Mouse (Mus musculus) hindbrain, embryonic 13.5 days (tissue): ENCODE results near the gene Msl2. TPM values are rescaled to one million over a fixed set of nuclear protein-coding genes. Genes with fewer than 3 reads are reported as not detected.

Source experiments
- ATAC-seq: fragments of 200-750 bp; cut with Nextera tagmentation; 2 replicates; pipeline ENCODE4 v1.8.0; 2017; ENCODE audit warnings: moderate TSS enrichment; ENCODE audit not compliant: low FRiP score
- H3K27ac ChIP-seq: fragments of 300-500 bp; sonication (generic); 2 replicates; pipeline ENCODE4 v1.5.1; 2015; ENCODE audit warnings: inconsistent platforms, mild to moderate bottlenecking, moderate library complexity
- H3K27me3 ChIP-seq: fragments of 300-500 bp; sonication (generic); 2 replicates; pipeline ENCODE4 v1.6.1; 2015; ENCODE audit warnings: mild to moderate bottlenecking, inconsistent platforms
- H3K36me3 ChIP-seq: fragments of 300-500 bp; sonication (generic); 2 replicates; pipeline ENCODE4 v1.6.1; 2015; ENCODE audit warnings: mild to moderate bottlenecking, inconsistent platforms
- H3K4me1 ChIP-seq: fragments of 300-500 bp; sonication (generic); replicated peaks from 2 replicates; pipeline ENCODE4 v1.6.1; 2015; ENCODE audit warnings: inconsistent platforms
- H3K4me2 ChIP-seq: fragments of 300-500 bp; sonication (generic); 2 replicates; pipeline ENCODE4 v1.6.1; 2015; ENCODE audit warnings: inconsistent platforms, mild to moderate bottlenecking, moderate library complexity
- H3K4me3 ChIP-seq: fragments of 300-500 bp; sonication (generic); 2 replicates; pipeline ENCODE4 v1.5.1; 2015; ENCODE audit warnings: mild to moderate bottlenecking, inconsistent platforms
- H3K9ac ChIP-seq: fragments of 300-500 bp; sonication (generic); 2 replicates; pipeline ENCODE4 v1.6.1; 2015; ENCODE audit warnings: mild to moderate bottlenecking, inconsistent platforms
- H3K9me3 ChIP-seq: fragments of 300-500 bp; sonication (generic); 2 replicates; pipeline ENCODE4 v1.6.1; 2016; ENCODE audit warnings: inconsistent platforms
- WGBS: fragments of 180-500 bp; shearing (Covaris S2); methylation state at CpG from one replicate; pipeline ENCODE4 v1.1.7; 2015; 5-methylcytosine and 5-hydroxymethylcytosine counted together
- polyA plus RNA-seq: library from polyadenylated mRNA; unstranded; fragments of >200 nt; fragmentation: Nextera tagmentation; extraction: Ambion mirVana; gene quantifications from 2 replicates; pipeline ENCODE4 v1.2.1, GENCODE M21; 2015

The Msl2 gene
- polyA plus RNA-seq, result 5.4 and 6.6 TPM in 2 replicates

DNA sequence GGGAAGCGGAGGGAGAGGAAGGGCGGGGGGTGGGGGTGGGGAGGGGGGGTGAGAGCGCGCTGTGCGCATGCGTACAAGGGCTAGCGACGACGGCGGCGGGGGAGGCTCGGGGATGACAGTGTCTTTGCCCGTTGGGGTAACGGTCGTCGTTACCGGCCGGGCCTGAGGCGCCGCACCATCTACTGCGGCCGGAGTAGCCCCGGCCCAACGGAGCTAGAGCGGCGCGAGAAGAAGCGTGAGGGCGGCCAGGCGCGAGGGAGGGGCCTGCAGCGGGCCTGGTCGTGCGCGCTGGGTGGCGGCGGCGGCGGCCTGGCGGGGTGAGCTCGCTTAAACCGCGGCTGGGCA, at the start of gene Msl2:
Msl2 (plus strand) TSS at position 115 of the 345 bp plus-strand sequence.
- 0% methylated on average over 20 of the region's 43 CpGs for WGBS
- Histone ChIP-seq H3K4me2 (peak within 1 kb of the TSS; percentile 95), H3K9ac (peak within 1 kb of the TSS; percentile 98), H3K4me1 (peaks cover 25% of the 10 kb centered on the region), H3K9me3 (0 out of 2 replicates have a peak, but pooled peaks cover 2% of the 10 kb centered on the region), H3K27ac (peak within 1 kb of the TSS; percentile 100), H3K4me3 (peak within 1 kb of the TSS; percentile 99), H3K27me3 (no peaks in the 10 kb centered on the region), H3K36me3 (no peaks in the 10 kb centered on the region)
- ATAC-seq, result peak; percentile 81

DNA sequence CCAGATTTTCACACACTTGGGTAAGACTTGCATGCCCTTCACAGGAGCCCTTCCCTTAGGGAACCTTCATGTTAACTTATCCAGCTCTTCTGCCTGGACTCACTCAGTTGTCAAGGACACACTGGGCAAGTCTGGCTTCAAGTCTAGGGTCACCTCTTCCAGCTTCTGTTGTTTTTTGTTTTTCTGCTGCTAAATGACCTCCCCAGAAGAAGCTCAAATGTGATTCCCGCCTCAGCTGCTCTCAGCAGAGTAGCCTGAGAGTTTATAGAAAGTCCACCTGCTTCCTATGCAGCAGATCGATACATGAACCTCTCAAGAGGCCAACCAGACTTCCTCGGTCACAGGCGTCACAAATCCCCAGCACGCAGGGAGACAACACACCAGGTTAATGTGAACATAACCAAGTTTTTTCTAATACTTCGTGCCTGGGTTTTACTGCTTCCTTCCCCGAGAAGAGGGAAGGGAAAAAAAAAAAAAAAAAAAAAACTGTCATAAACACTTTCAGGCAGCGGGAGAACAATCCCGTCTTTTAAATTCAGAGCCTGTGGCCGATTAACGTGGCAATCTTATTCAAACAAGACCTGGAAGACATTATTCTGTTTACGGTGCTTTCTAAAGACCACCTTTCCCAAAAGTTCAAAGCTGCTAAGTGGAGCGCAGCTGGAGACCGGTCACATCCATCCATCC, 40.0 kb upstream of the Msl2 start:
- peak overlapping the region; percentile 73 for H3K9ac ChIP-seq
- H3K36me3 ChIP-seq, result peaks cover 5% of the 10 kb centered on the region
- H3K4me1 ChIP-seq, result peaks cover 14% of the 10 kb centered on the region
- peak overlapping the region; percentile 96 for H3K27ac ChIP-seq
- H3K27me3 ChIP-seq, result no peaks in the 10 kb centered on the region
- peak overlapping the region; percentile 66 for H3K4me2 ChIP-seq
- H3K4me3 ChIP-seq, result peak overlapping the region; percentile 50
- peak; percentile 4; the same call in 1 of the 2 replicates for ATAC-seq
- 8% methylated on average over 14 of the region's 14 CpGs for WGBS
- H3K9me3 ChIP-seq, result no peaks in the 10 kb centered on the region

DNA sequence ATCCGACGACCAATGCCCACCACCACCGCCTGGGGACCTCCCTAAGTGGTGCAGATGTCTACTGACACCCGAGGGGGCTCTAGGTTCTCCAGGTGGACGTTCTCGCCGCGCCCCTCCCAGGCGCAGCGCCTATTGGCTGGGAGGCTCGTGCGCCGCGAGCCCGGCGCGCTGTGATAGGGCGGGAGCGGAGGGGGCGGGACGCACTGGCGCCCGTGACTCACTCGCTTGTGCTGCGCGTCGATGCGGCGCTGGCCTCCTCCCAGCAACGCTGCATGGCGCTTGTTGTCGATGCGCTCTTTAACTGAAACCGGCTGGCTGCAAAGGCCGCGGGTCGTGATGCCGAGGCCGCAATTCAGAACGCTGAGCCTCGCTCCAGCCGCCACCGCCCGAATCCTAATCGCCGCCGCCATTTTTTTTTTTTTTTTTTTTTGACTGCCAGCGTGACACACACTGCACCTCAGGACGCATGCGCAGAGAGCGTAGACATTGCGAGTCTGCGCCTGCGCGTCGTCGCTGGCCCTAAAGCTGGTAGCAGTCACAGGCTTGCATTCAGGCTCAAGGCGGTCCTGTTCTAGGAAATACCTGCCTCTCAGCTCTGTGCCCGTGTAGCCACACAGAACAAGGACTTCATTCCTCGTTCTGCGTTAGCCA, 39.3 kb upstream of the Msl2 start, which contains the start of gene Pccb:
Pccb (minus strand) TSS at position 451 of the 651 bp plus-strand sequence.
- ATAC-seq, result peak; percentile 100
- under 1% methylated on average over 61 of the region's 61 CpGs for WGBS
- H3K36me3 ChIP-seq, result no peaks in the 10 kb centered on the region
- peak within 1 kb of the TSS; percentile 66 for H3K4me2 ChIP-seq
- H3K4me3 ChIP-seq, result peak within 1 kb of the TSS; percentile 50
- H3K9ac ChIP-seq, result peak within 1 kb of the TSS; percentile 73
- no peaks in the 10 kb centered on the region for H3K9me3 ChIP-seq
- peak within 1 kb of the TSS; percentile 96 for H3K27ac ChIP-seq
- H3K4me1 ChIP-seq, result peaks cover 14% of the 10 kb centered on the region
- H3K27me3 ChIP-seq, result no peaks in the 10 kb centered on the region

DNA sequence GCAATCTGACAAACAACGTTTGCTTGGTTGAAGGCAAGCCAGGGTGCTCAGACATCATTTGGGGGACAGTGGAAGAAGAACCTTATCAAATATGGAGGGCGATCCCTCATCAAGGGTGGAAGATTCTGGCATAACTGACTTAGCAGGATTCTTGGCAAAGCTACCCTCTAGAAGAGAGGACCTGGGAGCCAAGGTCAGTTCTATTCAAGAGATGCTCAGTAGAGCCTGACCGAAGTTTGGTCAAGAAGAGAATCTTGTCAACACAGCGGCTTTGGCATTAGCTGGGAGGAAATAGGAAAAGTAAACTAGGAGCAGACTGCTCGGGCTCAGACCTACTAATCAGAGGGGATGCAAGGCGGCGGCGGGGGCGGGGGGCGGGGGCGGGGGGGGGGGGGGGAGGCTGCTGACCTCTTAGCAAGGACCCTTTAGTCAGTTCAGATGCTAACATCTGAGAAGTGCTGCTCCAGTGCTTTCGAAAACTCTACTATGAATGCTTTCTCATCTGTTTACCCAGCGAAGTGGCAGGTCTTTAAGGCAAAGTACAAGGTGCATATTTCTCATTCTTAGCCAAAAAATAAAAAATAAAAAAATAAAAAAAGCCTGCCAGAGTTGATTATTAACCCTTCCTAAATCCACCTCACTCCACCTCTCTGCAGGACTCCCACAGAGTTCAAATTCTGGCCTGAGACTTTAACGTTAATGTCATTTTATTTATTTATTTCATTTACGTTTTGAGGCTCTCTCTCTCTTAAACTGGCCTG, 37.9 kb upstream of the Msl2 start:
- H3K4me3 ChIP-seq, result no peak overlapping the region
- no peak overlapping the region for H3K27ac ChIP-seq
- H3K9me3 ChIP-seq, result no peaks in the 10 kb centered on the region
- no peak overlapping the region for H3K4me2 ChIP-seq
- H3K4me1 ChIP-seq, result peaks cover 14% of the 10 kb centered on the region
- H3K9ac ChIP-seq, result no peak overlapping the region
- no peaks in the 10 kb centered on the region for H3K36me3 ChIP-seq
- ATAC-seq, result no peak
- 81% methylated on average over 15 of the region's 15 CpGs for WGBS
- H3K27me3 ChIP-seq, result no peaks in the 10 kb centered on the region

DNA sequence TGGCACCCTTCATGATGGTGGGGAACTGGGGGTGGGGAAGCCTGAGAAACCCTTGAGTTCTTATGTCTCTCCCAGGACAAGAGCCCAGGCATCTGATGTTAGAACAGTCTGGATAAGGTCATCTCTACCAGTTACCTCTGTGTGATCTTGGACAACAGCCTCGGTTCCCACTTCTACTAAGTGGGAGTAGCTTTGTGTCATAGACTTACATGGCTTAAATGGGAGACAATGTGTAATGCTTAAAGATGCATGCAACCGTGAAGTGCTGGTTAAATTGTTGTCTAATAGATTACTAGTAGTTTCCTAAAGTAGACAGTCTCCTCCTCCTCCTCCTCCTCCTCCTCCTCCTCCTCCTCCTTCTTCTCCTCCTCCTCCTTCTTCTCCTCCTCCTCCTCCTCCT, 37.0 kb upstream of the Msl2 start:
- Histone ChIP-seq H3K9ac (no peak overlapping the region), H3K36me3 (no peaks in the 10 kb centered on the region), H3K4me2 (no peak overlapping the region), H3K27me3 (no peaks in the 10 kb centered on the region), H3K9me3 (no peaks in the 10 kb centered on the region), H3K27ac (no peak overlapping the region), H3K4me3 (no peak overlapping the region), H3K4me1 (peaks cover 14% of the 10 kb centered on the region)
- WGBS, result 86% methylated on average over 2 of the region's 2 CpGs
- ATAC-seq, result no peak

DNA sequence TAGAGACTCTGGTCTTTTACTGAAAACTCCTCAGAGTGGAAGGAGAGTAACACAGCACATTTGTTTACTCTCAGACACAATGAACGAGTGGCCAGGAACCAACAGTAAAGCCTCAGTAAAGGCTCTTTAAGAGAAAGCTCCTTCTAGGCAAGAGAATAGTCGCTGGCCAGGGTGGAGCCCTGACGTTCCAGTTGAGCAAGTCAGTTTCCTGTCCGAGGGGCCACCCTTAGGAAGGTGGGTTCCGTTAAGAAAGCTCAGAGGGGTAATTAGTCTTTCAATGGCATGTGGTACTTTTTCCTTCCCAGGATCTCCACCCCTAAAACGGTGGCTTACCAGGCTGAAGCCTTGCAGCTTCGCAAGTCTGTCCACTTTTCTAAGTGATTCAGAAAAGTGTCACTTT, 36.5 kb upstream of the Msl2 start:
- Histone ChIP-seq H3K4me2 (no peak overlapping the region), H3K27me3 (no peaks in the 10 kb centered on the region), H3K9ac (no peak overlapping the region), H3K4me3 (no peak overlapping the region), H3K9me3 (no peaks in the 10 kb centered on the region), H3K36me3 (no peaks in the 10 kb centered on the region), H3K27ac (no peak overlapping the region), H3K4me1 (peaks cover 14% of the 10 kb centered on the region)
- no peak for ATAC-seq
- WGBS, result 68% methylated on average over 7 of the region's 7 CpGs

DNA sequence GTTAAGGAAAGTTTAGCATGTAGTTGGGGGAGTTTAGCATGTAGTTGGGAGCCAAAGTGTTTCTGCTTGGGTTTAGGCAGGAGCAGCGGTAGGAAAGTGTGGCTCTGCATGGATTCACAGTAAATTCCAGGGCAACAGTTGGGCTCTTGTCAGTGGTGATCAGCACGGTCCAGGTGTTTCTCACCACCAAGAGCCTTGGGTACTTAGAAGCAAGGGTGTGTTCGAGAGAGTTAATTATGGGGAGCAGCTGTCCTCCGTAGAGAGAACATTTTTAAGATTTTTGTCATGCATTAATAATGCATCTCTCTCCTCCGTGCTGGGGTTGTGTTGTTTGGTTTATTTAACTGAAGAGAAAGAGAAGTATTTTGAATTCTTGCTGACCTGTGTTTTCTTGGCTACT, 35.3 kb upstream of the Msl2 start:
- Histone ChIP-seq H3K27ac (no peak overlapping the region), H3K4me1 (peaks cover 9% of the 10 kb centered on the region), H3K4me2 (no peak overlapping the region), H3K4me3 (no peak overlapping the region), H3K36me3 (no peaks in the 10 kb centered on the region), H3K9me3 (no peaks in the 10 kb centered on the region), H3K27me3 (no peaks in the 10 kb centered on the region), H3K9ac (no peak overlapping the region)
- WGBS, result 77% methylated on average over 5 of the region's 5 CpGs
- ATAC-seq, result no peak

DNA sequence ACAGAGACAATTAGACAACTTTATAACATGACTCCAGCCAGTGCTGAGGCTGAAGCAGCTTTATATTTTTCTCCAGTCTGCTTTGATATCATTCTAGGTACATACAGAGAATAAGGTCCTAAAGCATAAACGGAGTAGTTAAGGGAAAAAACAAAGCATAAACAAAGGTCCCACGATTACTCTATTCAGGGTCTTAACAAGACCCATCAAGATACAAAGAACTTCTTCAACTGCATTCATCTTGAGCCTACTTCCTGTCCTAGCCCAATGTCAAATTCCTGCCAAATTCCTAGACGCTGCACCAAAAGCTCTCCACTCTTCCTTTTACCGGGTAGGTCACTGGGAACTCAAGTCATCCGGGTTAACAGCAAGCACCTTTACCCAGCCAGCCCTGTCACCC, 32.4 kb upstream of the Msl2 start:
- Histone ChIP-seq H3K27ac (no peak overlapping the region), H3K4me2 (no peak overlapping the region), H3K27me3 (no peaks in the 10 kb centered on the region), H3K4me1 (peaks cover 5% of the 10 kb centered on the region; the same call in 1 of the 2 replicates), H3K36me3 (no peaks in the 10 kb centered on the region), H3K9me3 (no peaks in the 10 kb centered on the region), H3K9ac (no peak overlapping the region), H3K4me3 (no peak overlapping the region)
- WGBS, result 81% methylated on average over 5 of the region's 5 CpGs
- ATAC-seq, result no peak

DNA sequence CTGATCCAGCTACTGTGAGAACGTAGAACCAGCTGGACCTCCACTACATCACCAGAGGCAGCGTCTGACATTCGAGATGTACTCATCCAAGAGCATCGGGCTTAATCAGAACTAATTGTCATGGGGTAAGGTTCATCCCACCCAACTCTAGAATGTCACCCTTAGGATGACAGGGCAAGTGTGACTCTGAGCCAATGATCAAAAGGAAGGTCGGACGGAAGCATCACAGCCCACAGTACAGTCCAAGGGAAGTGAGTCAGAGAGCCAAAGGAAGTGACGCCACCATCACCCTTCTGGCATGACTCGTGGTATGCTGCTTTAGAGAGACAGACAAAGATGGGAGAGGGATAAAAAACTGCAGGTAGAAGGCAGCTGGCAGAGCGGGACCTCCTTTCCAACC, 31.7 kb upstream of the Msl2 start:
- 89% methylated on average over 9 of the region's 9 CpGs for WGBS
- no peak overlapping the region for H3K9ac ChIP-seq
- no peak overlapping the region for H3K4me2 ChIP-seq
- no peaks in the 10 kb centered on the region for H3K27me3 ChIP-seq
- H3K9me3 ChIP-seq, result no peaks in the 10 kb centered on the region
- no peaks in the 10 kb centered on the region for H3K36me3 ChIP-seq
- no peak overlapping the region for H3K4me3 ChIP-seq
- peaks cover 5% of the 10 kb centered on the region; the same call in 1 of the 2 replicates for H3K4me1 ChIP-seq
- no peak for ATAC-seq
- H3K27ac ChIP-seq, result no peak overlapping the region

DNA sequence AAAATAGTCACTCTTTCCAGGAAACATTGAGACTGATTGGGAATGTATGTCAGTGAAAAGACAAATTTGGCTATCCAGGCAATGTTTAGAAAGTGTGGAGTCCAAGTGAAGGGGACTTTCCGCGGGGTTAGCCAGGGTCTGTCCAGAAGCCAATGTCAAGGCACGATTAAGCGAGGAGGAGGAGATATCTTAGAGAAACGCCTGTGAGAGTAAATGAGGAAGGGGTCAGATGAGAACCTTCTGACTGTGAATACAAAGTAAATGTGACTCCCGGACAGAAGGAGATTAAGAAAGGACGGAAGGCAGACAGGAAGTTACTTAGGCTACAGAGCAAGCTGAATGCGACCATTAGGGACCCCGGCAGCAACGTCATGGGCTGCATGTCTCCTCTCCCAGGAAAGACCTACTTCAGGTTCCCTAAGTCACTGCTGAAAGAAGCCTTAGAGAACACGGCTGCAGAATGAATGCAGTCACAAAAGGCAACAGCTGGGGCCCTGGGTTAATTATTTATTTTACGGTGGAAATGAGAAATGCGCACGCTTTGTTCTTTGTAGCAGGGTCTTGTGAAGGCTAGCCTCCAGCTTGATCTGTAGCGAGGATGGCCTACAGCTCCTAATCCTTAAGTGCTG, 28.1 kb upstream of the Msl2 start:
- H3K36me3 ChIP-seq, result no peaks in the 10 kb centered on the region
- H3K4me3 ChIP-seq, result no peak overlapping the region
- no peak overlapping the region for H3K27ac ChIP-seq
- H3K9me3 ChIP-seq, result no peaks in the 10 kb centered on the region
- peaks cover 5% of the 10 kb centered on the region; the same call in 1 of the 2 replicates for H3K4me1 ChIP-seq
- H3K27me3 ChIP-seq, result no peaks in the 10 kb centered on the region
- ATAC-seq, result no peak
- no peak overlapping the region for H3K4me2 ChIP-seq
- whole genome bisulfite sequencing, result 58% methylated on average over 15 of the region's 15 CpGs
- H3K9ac ChIP-seq, result no peak overlapping the region

DNA sequence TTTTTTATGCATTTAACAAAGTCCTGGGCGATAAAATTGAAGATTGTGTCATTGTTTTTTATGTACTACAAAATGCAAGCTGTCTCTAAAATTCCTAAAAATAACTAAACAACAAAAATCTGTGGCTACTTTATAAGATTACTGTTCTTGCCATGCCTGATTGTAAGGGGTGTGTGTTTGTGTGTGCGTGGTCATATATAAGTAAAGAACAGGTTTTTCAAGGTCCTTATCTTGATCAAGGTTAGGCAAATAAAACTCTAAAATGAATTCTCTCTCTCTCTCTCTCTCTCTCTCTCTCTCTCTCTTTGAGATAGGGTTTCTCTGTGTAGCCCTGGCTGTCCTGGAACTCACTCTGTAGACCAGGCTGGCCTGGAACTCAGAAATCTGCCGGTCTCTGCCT, 21.9 kb upstream of the Msl2 start:
- H3K4me2 ChIP-seq, result no peak overlapping the region
- H3K4me3 ChIP-seq, result no peak overlapping the region
- 97% methylated on average over 3 of the region's 3 CpGs for WGBS
- H3K4me1 ChIP-seq, result no peaks in the 10 kb centered on the region
- no peaks in the 10 kb centered on the region for H3K36me3 ChIP-seq
- H3K27ac ChIP-seq, result no peak overlapping the region
- no peaks in the 10 kb centered on the region for H3K27me3 ChIP-seq
- no peaks in the 10 kb centered on the region for H3K9me3 ChIP-seq
- no peak overlapping the region for H3K9ac ChIP-seq
- no peak for ATAC-seq

DNA sequence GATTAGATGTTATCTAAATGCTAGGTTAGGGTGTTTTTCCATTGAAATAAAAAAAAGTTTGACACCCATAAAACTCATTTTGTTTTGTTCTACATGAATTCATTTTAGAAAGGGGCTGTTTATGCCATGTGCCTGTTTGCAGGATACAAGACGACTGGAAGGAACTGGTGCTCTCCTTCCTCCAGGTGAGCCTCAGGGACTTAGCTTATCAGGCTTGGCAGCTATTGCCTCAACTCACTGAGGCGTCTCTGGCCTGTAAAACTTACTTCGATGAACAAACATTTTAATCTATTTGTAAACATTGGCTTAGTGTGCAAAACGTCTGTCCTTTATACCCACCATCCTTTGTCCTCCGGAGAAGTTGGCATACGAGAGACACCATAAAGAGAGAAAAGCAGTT, 21.2 kb upstream of the Msl2 start:
- no peak overlapping the region for H3K4me2 ChIP-seq
- H3K36me3 ChIP-seq, result no peaks in the 10 kb centered on the region
- H3K9me3 ChIP-seq, result no peaks in the 10 kb centered on the region
- no peak for ATAC-seq
- no peaks in the 10 kb centered on the region for H3K27me3 ChIP-seq
- H3K4me1 ChIP-seq, result no peaks in the 10 kb centered on the region
- 79% methylated on average over 6 of the region's 6 CpGs for WGBS
- no peak overlapping the region for H3K4me3 ChIP-seq
- no peak overlapping the region for H3K9ac ChIP-seq
- H3K27ac ChIP-seq, result no peak overlapping the region
